Mouse (Mus musculus) heart, embryonic 14.5 days (tissue): ENCODE results near the gene Msx2. TPM values are rescaled to one million over a fixed set of nuclear protein-coding genes. Genes with fewer than 3 reads are reported as not detected.

ENCODE experiments used
- ATAC-seq: fragments of 200-750 bp; cut with Nextera tagmentation; 2 replicates; pipeline ENCODE4 v1.8.0; 2017; ENCODE audit warnings: low read depth, moderate TSS enrichment; ENCODE audit not compliant: insufficient number of reproducible peaks, insufficient read depth, low FRiP score
- H3K27ac ChIP-seq, 2 experiments: fragments of 200-500 bp in 1 of 2; fragments of 300-500 bp in 1 of 2; sonication (generic) in 1 of 2; replicated peaks in 1 of 2; 2 replicates each; pipeline ENCODE4 v1.5.1; 2012 to 2014; ENCODE audit warnings: low read depth in 2 of 2, low read length in 2 of 2, control low read depth in 1 of 2, mild to moderate bottlenecking in 1 of 2, mixed read lengths in 1 of 2; ENCODE audit not compliant: control insufficient read depth in 1 of 2, insufficient read depth in 1 of 2
- H3K27me3 ChIP-seq: fragments of 300-500 bp; sonication (generic); 2 replicates; pipeline ENCODE4 v1.6.1; 2014; ENCODE audit warnings: mild to moderate bottlenecking, low read length, control low read depth; ENCODE audit not compliant: control insufficient read depth, insufficient read depth
- H3K36me3 ChIP-seq: fragments of 300-500 bp; sonication (generic); 2 replicates; pipeline ENCODE4 v1.6.1; 2014; ENCODE audit warnings: mild to moderate bottlenecking, control low read depth, low read length, mixed read lengths; ENCODE audit not compliant: control insufficient read depth, insufficient read depth
- H3K4me1 ChIP-seq, 2 experiments: fragments of 200-500 bp in 1 of 2; fragments of 300-500 bp in 1 of 2; sonication (generic) in 1 of 2; 2 replicates each; pipeline ENCODE4 v1.6.1; 2012 to 2014; ENCODE audit warnings: low read length in 2 of 2, control low read depth in 1 of 2, mixed read lengths in 1 of 2; ENCODE audit not compliant: control insufficient read depth in 2 of 2, insufficient read depth in 2 of 2
- H3K4me2 ChIP-seq: fragments of 300-500 bp; sonication (generic); 2 replicates; pipeline ENCODE4 v1.6.1; 2014; ENCODE audit warnings: mild to moderate bottlenecking, low read length
- H3K4me3 ChIP-seq, 2 experiments: fragments of 200-500 bp in 1 of 2; fragments of 300-500 bp in 1 of 2; sonication (generic) in 1 of 2; 2 replicates each; pipeline ENCODE4 v1.5.1; 2012 to 2014; ENCODE audit warnings: low read length in 2 of 2, mild to moderate bottlenecking in 2 of 2, control low read depth in 1 of 2, low read depth in 1 of 2, moderate library complexity in 1 of 2; ENCODE audit not compliant: control insufficient read depth in 1 of 2, insufficient read depth in 1 of 2
- H3K9ac ChIP-seq: fragments of 300-500 bp; sonication (generic); 2 replicates; pipeline ENCODE4 v1.6.1; 2014; ENCODE audit warnings: mild to moderate bottlenecking, low read length
- H3K9me3 ChIP-seq: fragments of 300-500 bp; sonication (generic); 2 replicates; pipeline ENCODE4 v1.6.1; 2016; ENCODE audit warnings: low read length, control low read depth; ENCODE audit not compliant: control insufficient read depth
- WGBS: fragments of 180-500 bp; shearing (Covaris S2); extraction: QIAGEN DNeasy Blood & Tissue Kit; methylation state at CpG from one replicate; pipeline ENCODE4 v1.1.7; 2014; 5-methylcytosine and 5-hydroxymethylcytosine counted together
- polyA plus RNA-seq: library from polyadenylated mRNA; unstranded; fragments of >200 nt; fragmentation: Nextera tagmentation; extraction: Ambion mirVana; gene quantifications from 2 replicates; pipeline ENCODE4 v1.2.1, GENCODE M21; 2014

Msx2 gene
- polyA plus RNA-seq, 1 experiment from 2014 or later = 2.8 TPM

DNA sequence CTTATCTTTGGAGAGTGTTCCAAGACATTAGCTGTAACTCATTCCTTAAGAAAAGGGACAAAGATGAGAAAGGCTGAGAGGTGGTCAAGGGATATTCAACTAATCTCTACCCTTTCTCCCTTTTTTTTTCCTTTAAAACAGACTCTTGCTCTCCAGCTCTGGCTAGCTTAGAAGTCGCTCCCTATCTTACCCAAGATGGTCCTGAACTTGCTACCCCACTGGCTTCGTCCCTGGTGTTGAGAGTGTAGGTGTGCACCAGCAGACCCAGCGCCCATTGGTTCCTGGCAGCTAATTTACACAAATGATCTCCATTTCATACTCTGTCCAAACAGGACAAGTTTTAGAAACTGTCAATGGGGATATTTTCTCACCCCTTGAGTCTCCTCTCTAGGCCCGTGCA is 417 bp upstream of the Msx2 start:
- no peak for ATAC-seq
- H3K4me1 ChIP-seq = peaks cover 5 to 7% of the 10 kb centered on the region in 2 experiments; a peak in 2 of 4 replicates
- H3K4me3 ChIP-seq = no peak overlapping the region

DNA sequence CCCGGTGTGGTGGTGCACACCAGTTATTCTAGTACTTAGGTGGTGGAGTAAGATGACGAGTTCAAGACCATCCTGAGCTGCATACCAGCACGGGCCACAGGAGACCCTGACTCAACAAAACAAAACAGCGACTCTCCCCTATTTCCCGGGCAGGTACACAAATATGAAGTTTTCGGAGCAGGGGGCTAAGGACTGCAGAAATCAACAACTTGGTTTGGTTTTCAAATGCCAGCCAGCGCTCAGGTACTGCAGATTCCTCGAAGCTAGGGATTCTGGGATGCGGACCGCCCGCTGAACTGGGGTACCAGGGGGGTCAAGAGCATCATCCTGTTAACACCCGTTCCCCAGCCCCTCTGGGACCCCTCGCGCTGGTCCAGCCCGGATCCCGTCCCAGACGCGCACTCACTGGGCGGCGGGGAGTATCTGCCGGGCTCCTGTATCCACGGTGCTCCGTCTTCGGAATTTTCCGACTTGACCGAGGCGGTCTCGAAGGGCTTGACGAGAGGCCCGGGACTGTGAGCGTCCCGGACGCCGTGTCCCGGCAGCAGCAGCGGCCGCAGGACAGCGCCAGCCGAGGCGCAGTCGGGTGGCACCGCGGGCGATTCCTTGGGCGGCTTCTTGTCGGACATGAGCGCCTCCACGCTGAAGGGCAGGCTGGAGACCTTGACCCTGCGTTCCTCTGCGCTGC is 804 bp downstream of the Msx2 start:
- ATAC-seq = 0 out of 2 replicates have a peak, but pooled peaks have one; percentile 23
- H3K9me3 ChIP-seq = no peaks in the 10 kb centered on the region
- peak overlapping the region in 1 of 2 experiments; percentile 39; a peak in 2 of 4 replicates for H3K27ac ChIP-seq
- peaks cover 5 to 7% of the 10 kb centered on the region in 2 experiments; a peak in 2 of 4 replicates for H3K4me1 ChIP-seq
- under 1% methylated on average over 49 of the region's 50 CpGs for WGBS
- peak overlapping the region; percentile 72 for H3K9ac ChIP-seq
- peaks cover 87% of the 10 kb centered on the region for H3K27me3 ChIP-seq
- peak overlapping the region; percentile 49 to 57 for H3K4me3 ChIP-seq
- H3K36me3 ChIP-seq = no peaks in the 10 kb centered on the region
- H3K4me2 ChIP-seq = peak overlapping the region; percentile 73

More for the DNA sequence above, 417 bp upstream of the Msx2 start:
- Histone ChIP-seq H3K9me3 (no peaks in the 10 kb centered on the region), H3K4me2 (peak overlapping the region; percentile 73), H3K9ac (no peak overlapping the region), H3K27me3 (peaks cover 81% of the 10 kb centered on the region), H3K27ac (no peak overlapping the region), H3K36me3 (no peaks in the 10 kb centered on the region)
- 29% methylated on average over 4 of the region's 4 CpGs for WGBS

DNA sequence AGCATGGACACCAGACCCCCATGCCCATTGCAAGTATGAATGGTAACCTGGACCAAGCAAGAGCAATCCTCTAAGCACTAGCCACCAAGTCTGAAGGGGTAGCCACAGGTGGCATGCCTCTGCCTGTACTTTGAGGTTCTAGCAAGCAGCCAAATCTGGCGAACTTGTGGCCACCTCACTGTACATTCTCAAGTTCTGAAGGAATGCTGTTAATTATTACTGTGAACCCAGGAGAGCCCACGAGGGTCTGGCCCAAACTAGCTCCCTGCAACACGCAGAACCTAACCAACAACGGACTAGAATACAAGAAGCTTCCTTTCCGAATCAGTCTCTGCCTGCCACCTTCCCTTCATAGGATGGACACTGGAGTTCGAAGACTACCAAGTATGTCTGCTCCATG is 1.5 kb downstream of the Msx2 start:
- Histone ChIP-seq H3K4me1 (peaks cover 5 to 7% of the 10 kb centered on the region in 2 experiments; a peak in 2 of 4 replicates), H3K27ac (no peak overlapping the region), H3K4me2 (peak overlapping the region; percentile 73), H3K27me3 (peaks cover 87% of the 10 kb centered on the region), H3K4me3 (peak overlapping the region; percentile 49 to 57), H3K9me3 (no peaks in the 10 kb centered on the region), H3K9ac (peak overlapping the region; percentile 38), H3K36me3 (no peaks in the 10 kb centered on the region)
- 27% methylated on average over 6 of the region's 6 CpGs for WGBS
- ATAC-seq = no peak

DNA sequence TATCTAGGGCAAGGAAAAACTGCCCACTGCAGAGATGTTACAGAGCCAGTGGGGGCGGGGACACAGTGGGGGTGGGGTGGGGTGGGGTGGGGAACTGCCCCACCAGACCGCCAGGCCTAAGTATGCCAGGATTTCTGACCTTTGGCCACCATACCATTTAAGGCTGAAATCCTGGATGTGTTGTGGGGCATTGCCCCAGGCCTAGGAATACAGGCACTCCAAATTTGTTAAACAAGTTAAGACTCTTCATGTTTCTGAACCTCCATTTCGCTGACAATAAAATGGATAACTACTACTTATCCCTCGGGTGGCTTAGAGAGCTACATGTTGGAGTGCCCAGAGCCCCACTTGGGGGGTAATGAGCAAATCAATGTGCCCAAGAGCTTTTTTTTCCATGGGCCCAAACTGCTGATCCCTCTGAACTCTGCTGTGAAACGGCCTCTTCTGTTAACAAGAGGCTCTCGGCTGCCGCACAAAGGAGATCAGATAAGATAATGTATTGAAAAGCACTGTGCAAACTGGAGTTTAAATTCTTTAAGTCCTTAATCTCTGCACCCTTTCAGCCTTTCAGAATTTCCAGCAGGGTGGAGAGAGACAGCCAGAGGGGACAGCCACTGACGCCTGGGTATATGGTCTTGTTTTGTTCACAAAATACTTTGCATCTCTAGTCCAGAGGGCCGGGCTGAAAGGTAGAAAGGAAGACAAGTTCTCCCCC is 2.3 kb downstream of the Msx2 start:
- WGBS = 25% methylated on average over 9 of the region's 9 CpGs
- Histone ChIP-seq H3K27ac (no peak overlapping the region), H3K9ac (peak overlapping the region; percentile 38; the same call in 1 of the 2 replicates), H3K9me3 (no peaks in the 10 kb centered on the region), H3K27me3 (peaks cover 89% of the 10 kb centered on the region), H3K4me2 (peak overlapping the region; percentile 73), H3K36me3 (no peaks in the 10 kb centered on the region), H3K4me3 (peak overlapping the region; percentile 49 to 57; a peak in 3 of 4 replicates), H3K4me1 (peaks cover 6 to 10% of the 10 kb centered on the region in 2 experiments; a peak in 2 of 4 replicates)
- no peak for ATAC-seq

DNA sequence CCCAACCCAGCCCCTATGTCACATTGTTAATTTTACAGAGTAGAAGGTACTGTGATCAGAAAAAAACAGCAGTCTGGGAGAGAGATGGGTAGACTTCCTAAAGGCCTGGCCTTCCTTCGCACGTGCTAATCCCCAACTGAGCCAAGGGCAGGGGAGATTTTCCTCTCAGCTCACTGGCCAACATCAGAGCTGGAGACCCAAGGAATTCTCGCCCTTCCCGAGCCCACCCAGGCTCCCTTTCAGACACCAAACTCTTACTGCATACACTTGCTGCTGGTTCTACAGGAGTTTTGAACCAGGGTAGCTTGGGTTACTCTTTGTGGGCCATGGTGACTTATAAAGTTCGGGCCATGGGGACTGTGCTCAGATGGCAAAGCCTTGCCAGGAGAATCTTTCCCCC is 3.1 kb downstream of the Msx2 start:
- H3K36me3 ChIP-seq = no peaks in the 10 kb centered on the region
- 62% methylated on average over 5 of the region's 5 CpGs for WGBS
- no peak overlapping the region for H3K27ac ChIP-seq
- H3K4me2 ChIP-seq = 0 out of 2 replicates have a peak overlapping the region, but pooled peaks have one; percentile 15
- H3K9me3 ChIP-seq = no peaks in the 10 kb centered on the region
- peaks cover 3 to 15% of the 10 kb centered on the region in 2 experiments; a peak in 2 of 4 replicates for H3K4me1 ChIP-seq
- ATAC-seq = no peak
- H3K4me3 ChIP-seq = no peak overlapping the region
- peaks cover 89% of the 10 kb centered on the region for H3K27me3 ChIP-seq
- no peak overlapping the region for H3K9ac ChIP-seq

DNA sequence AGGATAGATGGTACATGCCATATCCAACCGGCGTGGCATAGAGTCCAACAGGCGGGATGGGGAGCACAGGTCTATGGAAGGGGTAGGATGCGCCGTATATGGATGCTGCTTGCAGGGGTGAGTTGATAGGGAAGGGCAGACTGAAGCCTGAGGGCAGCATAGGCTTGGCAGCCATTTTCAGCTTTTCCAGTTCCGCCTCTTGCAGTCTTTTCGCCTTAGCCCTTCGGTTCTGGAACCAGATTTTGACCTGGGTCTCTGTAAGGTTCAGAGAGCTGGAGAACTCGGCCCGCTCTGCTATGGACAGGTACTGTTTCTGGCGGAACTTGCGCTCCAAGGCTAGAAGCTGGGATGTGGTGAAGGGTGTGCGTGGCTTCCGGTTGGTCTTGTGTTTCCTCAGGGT is 4.7 kb downstream of the Msx2 start:
- Histone ChIP-seq H3K36me3 (no peaks in the 10 kb centered on the region), H3K4me1 (peaks cover 6 to 20% of the 10 kb centered on the region in 2 experiments; a peak in 2 of 4 replicates), H3K4me3 (no peak overlapping the region), H3K9ac (no peak overlapping the region), H3K4me2 (no peak overlapping the region), H3K27ac (no peak overlapping the region), H3K27me3 (peaks cover 88% of the 10 kb centered on the region), H3K9me3 (no peaks in the 10 kb centered on the region)
- 61% methylated on average over 14 of the region's 14 CpGs for WGBS
- no peak for ATAC-seq

DNA sequence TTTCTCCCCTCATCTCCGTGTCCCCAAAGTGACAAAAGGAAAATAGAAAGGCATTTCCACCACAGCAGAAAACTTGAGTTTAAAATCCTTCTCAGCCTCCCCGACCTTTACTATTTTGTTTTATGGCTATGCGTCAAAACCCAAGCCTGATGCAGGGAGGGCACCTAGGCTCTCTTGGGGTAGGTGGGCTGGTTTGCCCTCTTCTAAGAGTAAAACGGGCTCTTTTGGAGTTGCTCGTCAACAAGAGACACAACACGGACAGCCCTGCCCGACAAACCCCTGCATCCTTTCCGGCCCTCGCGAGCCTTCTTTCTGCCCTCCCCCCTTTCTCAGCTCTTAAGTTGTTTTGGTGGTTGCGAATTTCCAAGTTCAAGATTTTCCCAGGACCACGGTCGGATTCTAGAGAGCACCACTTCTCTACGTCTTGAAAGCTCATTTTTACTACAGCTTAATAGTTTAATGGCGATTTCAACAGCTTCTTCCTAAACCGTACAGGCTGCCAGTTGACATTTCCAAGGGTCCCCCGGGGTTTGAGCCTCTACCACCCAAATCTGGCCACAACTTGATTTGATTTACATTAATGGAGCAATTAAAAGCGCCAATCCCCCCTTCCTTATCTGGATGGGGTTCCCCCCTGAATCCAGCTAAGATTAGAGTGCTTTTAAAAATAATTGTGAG is 6.5 kb downstream of the Msx2 start:
- ATAC-seq = no peak
- H3K27me3 ChIP-seq = peaks cover 95% of the 10 kb centered on the region
- no peak overlapping the region for H3K27ac ChIP-seq
- WGBS = 19% methylated on average over 18 of the region's 18 CpGs
- peak overlapping the region; percentile 64 for H3K4me2 ChIP-seq
- peak overlapping the region; percentile 33 to 35; a peak in 3 of 4 replicates for H3K4me3 ChIP-seq
- no peaks in the 10 kb centered on the region for H3K9me3 ChIP-seq
- H3K36me3 ChIP-seq = no peaks in the 10 kb centered on the region
- peak overlapping the region; percentile 16; the same call in 1 of the 2 replicates for H3K9ac ChIP-seq
- H3K4me1 ChIP-seq = peaks cover 9 to 27% of the 10 kb centered on the region in 2 experiments; a peak in 2 of 4 replicates
